Mouse (Mus musculus): ENCODE data around the gene Taar8c.
"Not testable (repeated sequence)": the region's sequence is repeated elsewhere in the genome, so short reads cannot be mapped to it uniquely, and the experiment has no call there.

Gene Taar8c

GRCm38 (mm10) chr10:24074751-24075150, 27.0 kb downstream of the Taar8c start:
- DNase-seq (ENCODE audit: low read depth in 2 of 2, low spot score in 2 of 2) = not testable (repeated sequence)

GRCm38 (mm10) chr10:24058986-24059385, 42.7 kb downstream of the Taar8c start:
- DNase-seq (ENCODE audit: low read depth in 2 of 2, low spot score in 2 of 2) = no peak

GRCm38 (mm10) chr10:24052039-24052438, 49.7 kb downstream of the Taar8c start:
- no peak for DNase-seq (ENCODE audit: low read depth in 2 of 2, low spot score in 2 of 2)

Measured in CD8-positive naive resting alpha-beta T cell, adult 2 months (primary cell).